Mouse (Mus musculus) hematopoietic stem cell, adult 5-6 weeks (primary cell): Measurements from ENCODE around the gene Arhgap20. TPM values are rescaled to one million over a fixed set of nuclear protein-coding genes. Genes with fewer than 3 reads are reported as not detected.

Source experiments
- ATAC-seq, 2 experiments: fragments of 125-278 bp in 1 of 2; replicated peaks in 1 of 2; 2 replicates each; pipeline ENCODE4 v1.8.0; 2016 to 2017; ENCODE audit warnings: inconsistent platforms in 2 of 2, mild to moderate bottlenecking in 2 of 2, moderate number of reproducible peaks in 2 of 2, low read depth in 1 of 2, moderate TSS enrichment in 1 of 2; ENCODE audit not compliant: low FRiP score in 2 of 2, poor library complexity in 2 of 2, severe bottlenecking in 2 of 2, insufficient read depth in 1 of 2, low TSS enrichment in 1 of 2
- total RNA-seq: library from RNA; stranded (forward); fragments of 172-1452, 232-1000 nt; gene quantifications from 2 replicates; pipeline ENCODE4 v1.2.3, GENCODE M21; 2017

The Arhgap20 gene
- 0.06 TPM in 1 of 2 replicates, not detected in the other for total RNA-seq

DNA sequence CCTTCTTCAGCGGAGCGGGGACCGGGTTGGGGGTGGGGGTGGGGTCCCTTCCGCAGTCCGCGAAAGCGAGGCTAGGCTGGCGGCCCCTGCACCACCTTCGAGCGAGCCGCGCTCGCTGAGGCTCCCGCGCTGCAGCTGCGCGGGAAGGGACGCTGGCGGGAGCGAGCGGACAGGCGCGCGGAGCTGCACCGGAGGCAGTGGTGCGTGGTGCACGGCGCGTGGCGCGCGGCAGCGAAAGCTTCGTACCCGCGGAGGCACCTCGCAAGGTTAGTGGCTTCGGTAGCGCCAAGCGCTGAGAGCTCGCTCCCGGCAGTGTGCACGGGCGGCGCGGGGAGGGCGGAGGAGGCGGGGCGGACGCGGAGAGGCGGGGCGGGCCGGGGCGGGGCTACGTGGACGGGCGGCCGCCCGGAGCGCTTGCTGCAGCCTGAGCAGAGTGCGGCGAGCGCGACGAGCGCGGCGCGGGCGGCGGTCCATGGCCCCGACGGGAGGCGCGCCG, at the start of gene Arhgap20:
Arhgap20 (plus strand) TSS at position 417 of the 496 bp plus-strand sequence.
- peak; percentile 65 for ATAC-seq

DNA sequence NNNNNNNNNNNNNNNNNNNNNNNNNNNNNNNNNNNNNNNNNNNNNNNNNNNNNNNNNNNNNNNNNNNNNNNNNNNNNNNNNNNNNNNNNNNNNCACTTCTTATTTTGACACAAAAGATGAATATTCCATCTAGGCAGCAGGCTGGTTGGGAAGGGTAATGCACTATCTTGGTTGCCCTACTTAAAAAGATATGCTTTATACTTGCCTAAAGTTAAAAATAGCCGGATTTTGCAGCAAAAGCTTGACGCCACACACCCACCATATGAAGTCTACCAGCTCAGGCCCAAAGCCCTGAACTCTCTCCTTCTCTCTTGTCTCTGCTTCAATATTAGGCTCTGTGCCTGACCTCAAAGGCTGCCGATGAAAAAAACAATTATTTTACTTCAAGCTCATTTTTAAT, 46.3 kb upstream of the Arhgap20 start:
- no peak for ATAC-seq

DNA sequence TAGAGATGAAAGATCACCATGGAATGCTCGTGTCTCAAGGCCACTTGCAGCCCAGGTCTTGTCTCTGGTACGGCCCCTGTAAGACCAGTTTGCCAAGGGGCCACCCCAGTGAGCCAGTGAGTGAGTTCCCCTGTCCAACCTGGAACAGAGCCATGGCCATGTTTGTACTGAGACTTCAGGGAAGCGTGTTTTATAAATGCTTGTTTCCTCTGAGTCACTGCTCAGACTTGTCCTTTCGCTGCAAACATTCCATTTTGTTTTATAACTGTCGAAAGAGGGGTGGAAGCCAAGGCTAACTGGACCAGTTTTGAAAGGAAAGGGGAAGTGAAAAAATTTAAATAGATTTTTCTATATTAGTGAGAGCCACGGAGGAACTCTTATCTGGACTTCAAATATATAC, 37.2 kb upstream of the Arhgap20 start:
- no peak for ATAC-seq

DNA sequence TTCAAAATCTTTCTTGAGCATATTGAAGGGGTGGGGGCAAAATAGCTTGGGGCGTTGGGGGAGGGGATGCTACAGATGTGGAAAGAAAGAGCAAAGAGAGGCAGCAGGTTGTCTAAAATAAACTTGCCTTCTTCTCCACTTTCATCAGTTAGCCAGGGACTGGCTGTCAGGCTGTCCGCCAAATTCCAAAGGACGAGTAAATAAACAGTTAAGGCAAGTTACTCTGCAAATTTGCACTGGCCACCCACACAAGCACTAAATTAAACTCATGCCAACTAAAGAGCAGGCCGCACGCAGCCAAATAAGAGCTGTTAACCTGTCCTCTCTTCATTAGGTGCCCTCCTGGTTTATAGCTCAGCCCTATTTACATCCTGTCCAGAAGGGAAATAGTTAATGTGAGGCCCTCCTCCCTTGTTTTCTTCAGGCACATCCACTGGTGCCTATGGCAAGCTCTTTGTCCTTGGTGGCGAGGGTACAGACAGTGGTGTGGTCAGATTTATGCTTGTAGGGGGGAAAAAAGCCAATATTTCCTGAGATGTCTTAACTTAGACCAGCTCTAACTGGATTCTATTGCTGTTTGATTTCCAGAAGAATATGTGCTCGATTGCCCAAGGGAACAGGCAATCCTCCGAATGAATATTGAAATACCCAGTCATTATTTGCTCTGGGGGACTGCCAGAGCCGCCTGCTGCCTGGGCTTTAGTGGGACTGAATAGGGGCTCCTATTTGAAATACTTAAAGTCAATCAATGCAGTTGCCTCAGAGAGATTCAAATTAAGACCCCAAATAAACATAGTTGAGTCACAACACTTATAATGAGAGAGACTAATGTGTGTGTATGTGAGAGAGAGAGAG, 29.7 kb upstream of the Arhgap20 start:
- ATAC-seq, result no peak

DNA sequence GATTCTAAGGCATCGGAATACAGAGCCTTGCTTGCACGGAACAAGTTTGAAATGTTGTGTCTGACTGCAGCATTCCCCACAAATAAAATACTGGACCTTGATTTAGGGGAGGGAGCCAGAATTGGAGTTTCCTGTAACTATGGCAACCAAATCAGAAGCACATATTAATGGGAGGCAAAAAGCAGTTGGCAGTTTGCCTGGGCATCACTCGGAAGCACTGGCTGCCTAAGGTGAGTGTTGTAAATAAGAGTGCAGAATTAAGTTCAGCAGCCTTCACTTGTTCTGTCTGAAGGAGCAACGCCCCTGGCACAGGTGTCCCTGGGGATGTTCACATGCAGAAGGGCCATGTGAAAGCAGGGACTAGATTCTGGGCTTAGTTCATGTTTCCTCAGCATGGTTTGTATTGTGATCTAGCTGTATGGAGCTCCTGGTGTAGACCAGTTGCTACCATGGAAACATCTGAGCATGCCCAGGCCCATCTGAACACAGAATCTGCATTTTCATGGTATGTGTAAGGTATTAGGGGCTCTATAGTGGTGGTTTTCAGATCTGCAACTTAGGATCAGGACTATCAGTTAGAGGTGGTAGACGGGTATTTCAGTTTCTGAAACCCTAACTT, 28.3 kb upstream of the Arhgap20 start:
- no peak for ATAC-seq

DNA sequence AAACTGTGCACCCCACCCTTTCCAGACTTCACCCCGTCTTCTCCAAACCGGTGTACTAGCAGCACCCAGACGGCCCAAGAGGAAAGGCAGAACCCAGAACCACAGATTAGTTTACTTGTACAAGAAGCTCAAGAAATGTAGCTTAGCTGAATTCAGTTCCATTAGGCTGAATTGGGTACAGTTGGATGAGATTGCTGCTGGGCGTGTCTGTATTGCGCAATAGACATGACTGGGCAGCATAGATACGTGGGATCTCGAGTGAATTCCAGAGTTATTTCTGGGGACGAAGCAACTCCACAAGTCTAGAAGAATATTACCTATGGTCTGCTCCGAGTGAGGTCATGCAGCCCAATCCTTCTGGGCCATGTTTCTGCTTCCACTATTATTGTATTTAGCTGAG, 26.8 kb upstream of the Arhgap20 start:
- ATAC-seq, result no peak

DNA sequence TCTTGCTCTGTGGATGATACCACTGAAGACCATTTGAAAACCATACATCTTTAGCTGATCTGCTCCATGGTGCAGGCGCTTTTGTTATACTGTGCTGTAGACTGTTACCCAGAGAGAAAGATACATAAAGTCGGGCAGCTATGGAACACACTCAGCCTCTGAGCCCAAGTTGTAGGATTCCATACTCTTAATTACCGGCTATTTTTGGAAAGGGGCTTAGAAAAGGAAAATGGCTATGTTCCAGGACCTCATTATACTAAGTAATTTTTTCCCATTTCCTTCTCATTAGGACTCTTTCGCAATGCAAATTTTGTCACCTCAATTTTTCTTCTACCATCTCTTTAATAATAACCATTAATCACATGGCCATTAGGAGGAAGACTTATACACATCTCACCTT, 25.3 kb upstream of the Arhgap20 start:
- ATAC-seq, result no peak

DNA sequence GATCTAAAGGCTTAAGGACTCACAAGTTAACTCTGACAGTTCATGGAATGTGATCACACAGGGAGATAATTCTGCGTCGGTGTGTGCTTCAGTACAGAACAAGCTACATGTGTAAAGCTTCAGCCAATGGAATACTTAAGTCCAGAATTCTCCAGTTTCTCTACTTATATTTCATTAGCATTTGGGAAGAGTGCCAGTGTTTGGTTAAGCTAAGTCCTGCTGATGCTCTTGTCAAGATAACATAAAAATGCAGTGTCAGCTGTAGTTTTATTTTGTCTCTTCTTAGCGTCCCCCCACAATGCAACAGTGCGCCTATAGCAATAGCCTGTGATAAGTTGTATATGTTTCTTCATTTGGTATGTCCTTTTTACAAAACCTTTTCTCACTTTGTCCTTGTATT, 15.0 kb upstream of the Arhgap20 start:
- no peak for ATAC-seq

DNA sequence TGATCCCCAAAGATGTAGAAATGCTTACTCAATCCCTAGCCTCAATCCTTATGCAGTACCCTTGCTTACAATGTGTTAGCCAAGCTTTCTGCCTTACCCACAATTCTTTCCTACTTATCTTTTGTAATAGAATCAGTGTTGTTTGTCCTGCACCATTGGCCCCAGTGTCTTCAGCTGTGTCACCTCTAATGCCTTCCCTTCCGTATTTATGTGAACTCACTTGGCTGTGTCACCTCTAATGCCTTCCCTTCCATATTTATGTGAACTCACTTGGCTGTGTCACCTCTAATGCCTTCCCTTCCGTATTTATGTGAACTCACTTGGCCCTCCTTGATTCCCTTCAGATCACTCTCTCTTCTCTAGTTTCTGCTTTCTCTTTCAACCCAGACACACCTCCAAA, 4.1 kb upstream of the Arhgap20 start:
- ATAC-seq, result no peak

DNA sequence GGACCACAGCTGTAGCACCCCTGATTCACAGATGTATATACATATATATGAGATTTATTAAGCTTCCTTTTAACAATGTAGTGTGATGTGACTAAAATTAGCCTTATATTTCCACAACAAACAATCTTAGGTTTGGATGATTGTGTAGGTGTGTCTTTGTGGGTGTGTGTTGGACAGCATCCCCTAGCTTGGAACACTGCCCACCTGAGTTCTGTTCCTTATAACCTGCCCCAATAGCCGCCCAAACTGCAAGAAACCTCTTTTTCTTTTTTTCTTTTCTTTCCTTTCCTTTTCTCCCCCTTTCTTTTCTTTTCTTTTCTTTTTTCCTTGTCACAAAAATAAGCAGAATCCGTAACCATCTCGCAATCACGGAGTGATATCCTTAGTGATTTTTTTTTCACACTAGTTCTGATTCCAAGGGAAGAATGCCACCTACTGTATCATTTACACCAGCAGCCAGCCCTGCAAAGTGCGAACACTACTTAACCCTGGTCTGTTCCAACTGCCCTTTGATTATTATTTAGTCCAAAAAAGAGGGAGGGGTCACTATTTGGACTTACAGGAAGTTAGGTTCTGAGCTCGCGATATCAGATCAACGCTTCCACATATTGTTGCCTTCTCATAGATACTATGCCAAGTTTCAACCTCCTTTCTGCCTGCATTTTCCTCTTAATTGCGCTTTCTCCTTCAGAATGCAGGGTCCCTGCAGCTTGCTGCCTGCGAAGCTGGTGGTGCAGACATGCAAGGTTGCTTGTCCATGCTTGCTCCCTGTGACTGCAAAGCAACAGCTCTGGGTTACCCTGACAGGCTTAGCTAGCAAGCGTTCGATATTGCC, 879 bp upstream of the Arhgap20 start:
- ATAC-seq, result no peak

DNA sequence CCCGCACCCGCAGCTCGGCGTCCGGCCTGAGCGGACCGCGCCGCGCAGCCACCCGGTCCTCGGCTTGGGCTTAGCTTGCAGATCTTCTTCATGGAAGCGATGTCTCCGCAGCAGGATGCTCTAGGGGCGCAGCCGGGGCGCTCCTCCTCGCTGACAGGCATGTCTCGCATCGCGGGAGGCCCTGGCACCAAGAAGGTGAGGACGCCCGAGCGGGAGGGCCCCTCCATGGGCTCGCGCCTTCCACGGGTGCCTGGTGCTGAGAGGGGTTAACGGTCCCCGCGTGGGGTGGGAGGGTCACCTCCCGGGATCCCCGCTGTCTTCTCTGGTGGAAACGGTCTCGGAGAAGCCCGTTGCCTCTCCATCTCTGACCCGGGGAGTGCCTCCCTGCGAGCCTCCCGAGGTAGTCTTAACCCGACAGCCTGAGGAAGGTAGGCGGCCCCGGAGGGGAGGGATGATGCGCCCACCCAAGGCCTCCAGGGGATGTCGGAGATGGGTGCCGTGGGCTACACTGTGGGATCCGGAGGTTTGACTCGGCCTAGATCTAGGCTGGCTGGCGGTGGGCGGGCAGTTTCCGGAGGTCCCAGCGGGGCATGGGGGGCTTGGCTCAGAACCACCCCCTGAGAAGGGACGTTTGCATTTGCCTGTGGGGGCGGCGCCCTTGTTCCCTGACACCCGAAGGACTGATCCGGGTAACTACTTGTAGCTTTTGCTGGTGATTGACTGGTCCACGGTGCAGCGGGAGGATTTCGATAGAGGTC, 459 bp downstream of the Arhgap20 start:
- no peak; a peak in 1 of 4 replicates for ATAC-seq

DNA sequence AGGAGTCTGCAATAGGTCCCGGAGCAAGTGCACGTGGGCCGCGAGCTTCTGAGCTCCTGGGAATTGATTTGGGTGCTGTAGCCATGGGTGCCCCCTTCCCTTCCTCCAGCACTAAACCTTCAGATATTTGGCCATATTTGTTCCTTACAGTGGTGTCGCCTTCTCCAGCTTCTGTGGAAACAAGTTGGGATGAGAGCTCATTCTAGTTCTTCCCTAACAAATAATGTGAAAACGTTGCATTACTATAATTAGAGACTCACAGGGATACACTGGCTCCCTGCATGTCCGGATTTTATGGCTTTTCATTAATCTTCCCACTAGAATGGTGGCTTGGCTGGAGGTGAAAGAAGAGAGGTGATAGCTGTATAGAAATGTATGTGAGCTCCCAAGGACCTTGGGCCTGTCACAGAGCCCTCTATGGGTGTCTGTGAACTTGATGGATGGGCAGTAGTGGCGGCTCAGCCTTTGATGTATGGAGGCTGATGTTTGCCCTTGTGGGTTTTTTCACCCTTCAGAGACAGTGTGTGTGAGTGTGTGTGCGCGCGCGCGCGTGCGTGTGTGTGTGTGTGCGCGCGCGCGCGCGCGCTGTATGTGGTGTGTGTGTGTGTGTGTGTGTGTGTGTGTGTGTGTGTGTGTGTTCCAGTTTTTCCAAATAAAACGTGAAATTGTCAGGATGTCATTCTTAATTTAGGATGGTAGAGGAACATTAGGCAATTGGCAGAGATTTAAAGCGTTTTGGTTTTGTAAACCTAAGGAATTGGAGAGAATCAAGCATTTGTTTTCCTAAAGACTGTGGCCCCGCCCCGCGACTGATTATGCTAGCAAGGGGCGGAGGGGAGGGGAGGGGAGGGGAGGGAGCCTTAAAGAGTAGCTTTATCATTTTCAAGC, 1.3 kb downstream of the Arhgap20 start:
- no peak for ATAC-seq

DNA sequence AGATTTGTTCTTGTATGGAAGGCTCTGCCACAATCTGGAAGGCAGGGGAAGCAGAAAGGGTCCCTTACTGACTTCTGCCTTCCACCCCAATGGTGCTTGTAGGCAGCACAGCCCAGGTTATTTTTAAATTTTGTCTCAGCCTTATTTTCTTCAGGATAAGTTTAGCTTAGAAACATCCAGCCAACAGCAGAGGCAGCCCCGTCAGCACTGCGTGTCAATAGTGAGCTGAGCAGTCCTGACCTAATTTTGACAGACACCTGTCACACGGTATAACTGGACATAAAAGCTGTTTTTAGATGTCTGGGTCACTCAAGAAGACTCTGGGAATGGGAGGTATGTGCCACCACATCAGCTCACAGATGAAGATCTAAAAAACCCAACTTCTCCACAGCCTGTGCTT, 9.1 kb downstream of the Arhgap20 start:
- no peak for ATAC-seq

DNA sequence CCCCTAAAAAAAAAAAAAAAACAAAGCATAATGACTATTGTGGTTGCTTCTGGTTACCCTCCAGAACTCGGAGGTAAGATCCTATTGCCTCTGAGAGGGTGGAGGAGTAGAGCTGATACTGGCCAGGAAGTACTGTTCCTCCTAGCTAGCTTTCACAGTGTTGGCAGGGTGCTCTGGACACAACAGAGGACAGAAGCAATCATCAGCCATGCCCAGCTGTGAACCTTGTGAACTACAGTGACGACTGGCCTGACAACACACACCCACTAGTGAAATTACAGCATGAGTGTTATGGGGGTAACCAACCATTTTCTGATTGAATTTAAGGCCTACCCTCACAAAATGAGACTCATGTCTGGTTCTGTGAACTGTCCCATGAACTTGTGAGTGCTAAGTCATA, 11.3 kb downstream of the Arhgap20 start:
- no peak for ATAC-seq

DNA sequence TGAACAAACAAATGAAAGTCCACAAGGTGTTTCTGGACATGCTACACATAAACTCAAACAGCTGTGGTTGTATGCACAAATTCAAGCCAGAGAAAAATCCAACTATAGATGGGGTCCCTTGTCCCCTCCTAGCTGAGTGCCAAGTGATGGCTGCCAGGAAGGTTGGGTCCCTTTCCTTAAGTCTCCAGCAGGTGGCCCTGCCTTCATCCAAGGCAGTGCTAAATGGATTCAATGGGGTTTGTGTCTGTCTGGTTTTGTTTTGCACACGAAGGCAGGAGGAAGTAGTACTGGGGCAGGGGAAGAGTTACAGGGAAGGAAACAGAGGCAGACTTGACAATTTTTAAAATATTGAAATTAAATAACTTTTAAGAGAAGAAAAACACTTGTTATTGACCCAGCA, 12.0 kb downstream of the Arhgap20 start:
- peak in 1 of 2 experiments; percentile 62; a peak in 1 of 4 replicates for ATAC-seq

DNA sequence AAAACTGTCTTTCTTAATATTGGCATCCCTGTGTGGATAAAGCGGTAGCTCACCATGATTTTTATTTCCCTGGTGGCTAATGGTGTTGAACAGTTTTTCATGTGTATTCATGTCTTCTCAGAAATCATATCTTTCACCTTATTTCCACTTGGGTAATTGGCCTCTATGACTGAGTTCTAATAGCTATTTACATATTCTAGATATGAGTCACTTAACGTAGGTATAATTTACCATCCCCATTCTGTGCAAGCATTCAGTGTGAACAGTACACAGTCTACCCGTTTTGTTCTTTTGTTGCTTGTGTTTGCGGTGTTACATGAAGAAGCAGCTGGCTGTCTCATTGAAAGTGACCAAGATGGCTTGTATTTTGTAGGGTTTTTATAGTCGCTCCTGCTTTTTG, 14.1 kb downstream of the Arhgap20 start:
- ATAC-seq, result no peak
